Mouse (Mus musculus) mouse trophoblast stem cell (cell line): ENCODE measurements at regions not wholly inside any gene's neighbourhood (a gene's known extent, or its start where the extent isn't known, plus 50 kb on each side); places are given as distances from the start of the nearest gene placed in this dataset.
"Not testable (repeated sequence)": the region's sequence is repeated elsewhere in the genome, so short reads cannot be mapped to it uniquely, and the experiment has no call there.

ENCODE experiments used
- in situ Hi-C, 2 experiments: fragments of 300-500 bp; cut with MseI, MboI; formaldehyde crosslinking; loops; 2 replicates in 1 of 2; 3 replicates in 1 of 2; pipeline ENCODE4 v1.15.1; 2025

GRCm38 (mm10) chr3:78575667-78576464, 710.5 kb downstream of the Rapgef2 start:
- in situ Hi-C loops = no loop called here

GRCm38 (mm10) chr3:78574807-78575206, 711.5 kb downstream of the Rapgef2 start:
- in situ Hi-C loops = no loop called here

- in situ Hi-C loops = no loop called here
Observed at GRCm38 (mm10) chr3:78573299-78573698, 713.0 kb downstream of the Rapgef2 start.

- in situ Hi-C loops = not testable (repeated sequence)
Observed at GRCm38 (mm10) chr3:78564926-78565325, 721.4 kb downstream of the Rapgef2 start.
